Mouse (Mus musculus): ENCODE results near the gene Map7d1.

Map7d1 gene

DNA sequence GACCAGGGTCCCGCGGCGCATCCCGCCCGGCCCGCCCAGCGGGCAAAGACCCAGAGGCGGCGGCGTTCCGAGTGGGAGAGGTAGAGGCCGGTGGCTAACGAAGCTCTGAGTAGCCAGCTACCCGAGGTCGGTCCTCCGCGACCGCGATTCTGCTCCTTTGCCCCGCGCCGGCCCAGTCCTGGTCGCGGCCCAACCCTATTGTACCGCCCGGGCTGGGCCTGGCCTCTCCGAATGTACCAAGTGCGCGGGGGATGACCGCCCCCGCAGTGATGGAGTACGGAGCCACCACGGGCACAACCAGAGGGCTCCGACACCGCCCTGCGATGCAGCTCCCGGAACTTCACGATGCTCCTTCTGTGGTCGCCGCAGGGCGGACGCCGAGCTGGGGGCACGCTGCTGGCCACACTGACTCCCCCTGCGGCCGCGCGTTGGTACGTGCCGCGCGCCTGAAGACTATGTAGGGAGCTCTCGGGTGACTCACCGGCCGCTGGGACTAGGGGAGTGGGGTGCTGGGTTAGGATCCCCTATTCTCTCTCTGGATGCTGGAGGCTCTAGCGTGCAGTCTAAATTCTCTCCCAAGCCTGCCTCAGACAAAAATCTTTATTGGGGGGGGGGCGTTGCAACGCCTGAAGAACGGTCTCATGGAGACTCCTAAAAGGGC lies at the start of gene Map7d1:
Gene Map7d1, minus strand, starts transcription at position 213 of the 661 bp plus-strand sequence.
- DNase-seq: peak; percentile 87 to 93

DNA sequence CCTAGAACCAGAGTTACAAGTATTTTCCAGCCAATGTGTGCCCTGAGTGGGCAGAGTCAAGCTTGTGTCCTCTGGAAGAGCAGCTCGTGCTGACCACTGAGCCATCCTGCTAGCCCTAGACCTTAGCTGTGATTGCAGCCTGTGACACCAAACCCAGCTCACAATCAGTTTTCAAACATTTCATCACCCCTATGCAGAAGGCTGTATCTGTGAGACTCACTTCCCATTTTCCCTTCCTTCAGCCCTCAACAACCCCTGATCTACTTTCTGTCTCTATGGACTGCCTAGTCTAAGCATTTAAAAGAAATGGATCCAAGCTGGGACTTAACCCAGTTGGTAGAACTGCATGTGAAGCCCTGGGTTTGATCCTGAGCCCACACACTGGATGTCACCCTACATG lies 49.3 kb upstream of the Map7d1 start:
- no peak for DNase-seq

DNA sequence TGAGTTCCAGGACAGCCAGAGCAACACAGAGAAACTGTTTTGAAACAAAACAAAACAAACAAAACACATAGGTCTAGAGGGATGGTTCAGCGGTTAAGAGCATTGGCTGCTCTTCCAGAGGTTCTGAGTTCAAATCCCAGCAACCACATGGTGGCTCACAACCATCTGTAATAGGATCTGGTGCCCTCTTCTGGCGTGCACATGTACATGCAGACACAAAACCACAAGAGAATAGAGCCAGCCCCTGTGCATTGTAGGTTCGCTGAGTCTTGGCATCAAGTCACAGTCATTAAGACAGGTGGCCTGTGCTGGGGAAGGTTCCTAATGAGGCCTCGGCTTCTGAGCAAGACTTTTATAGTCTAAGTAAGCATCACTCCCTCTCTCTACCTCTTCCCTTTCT lies 47.7 kb upstream of the Map7d1 start:
- DNase-seq: no peak

DNA sequence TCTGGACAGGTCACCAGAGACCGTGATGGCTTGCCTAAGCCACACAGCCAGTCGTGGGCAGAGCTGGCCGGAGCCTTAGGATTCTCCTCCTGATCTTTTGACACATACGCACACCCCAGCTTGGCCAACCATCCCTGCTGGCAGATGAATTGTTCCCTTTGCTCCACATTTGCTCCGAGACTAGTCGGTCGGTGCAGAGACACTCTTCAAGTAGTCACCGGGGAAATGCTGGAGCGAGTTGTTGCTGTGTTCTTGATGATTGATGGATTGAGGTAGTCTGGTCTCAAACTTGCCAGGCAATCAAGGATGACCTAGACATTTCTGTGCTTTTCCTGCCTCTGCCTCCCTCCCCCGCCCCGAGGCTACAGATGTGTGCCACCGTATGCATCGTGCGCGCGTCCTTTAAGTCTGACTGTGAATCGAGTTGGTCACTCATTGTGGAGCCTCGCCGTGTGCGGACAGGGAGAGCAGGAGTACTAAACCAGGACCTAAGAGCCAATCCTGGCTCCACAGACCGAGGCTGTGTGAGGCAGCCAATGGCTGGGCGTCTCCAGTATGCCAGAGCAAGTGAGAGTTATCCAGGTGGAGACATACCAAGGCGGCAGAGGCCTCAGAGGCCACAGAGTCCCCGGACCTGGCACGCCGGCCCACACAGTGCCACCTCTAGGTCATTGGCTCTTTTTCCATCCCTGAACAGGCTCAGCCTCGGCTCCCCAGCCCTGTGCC lies 45.6 kb upstream of the Map7d1 start:
- DNase-seq: no peak

- DNase-seq: no peak
Measured at GRCm38 (mm10) chr4:126300916-126301583, 44.9 kb upstream of the Map7d1 start.

DNA sequence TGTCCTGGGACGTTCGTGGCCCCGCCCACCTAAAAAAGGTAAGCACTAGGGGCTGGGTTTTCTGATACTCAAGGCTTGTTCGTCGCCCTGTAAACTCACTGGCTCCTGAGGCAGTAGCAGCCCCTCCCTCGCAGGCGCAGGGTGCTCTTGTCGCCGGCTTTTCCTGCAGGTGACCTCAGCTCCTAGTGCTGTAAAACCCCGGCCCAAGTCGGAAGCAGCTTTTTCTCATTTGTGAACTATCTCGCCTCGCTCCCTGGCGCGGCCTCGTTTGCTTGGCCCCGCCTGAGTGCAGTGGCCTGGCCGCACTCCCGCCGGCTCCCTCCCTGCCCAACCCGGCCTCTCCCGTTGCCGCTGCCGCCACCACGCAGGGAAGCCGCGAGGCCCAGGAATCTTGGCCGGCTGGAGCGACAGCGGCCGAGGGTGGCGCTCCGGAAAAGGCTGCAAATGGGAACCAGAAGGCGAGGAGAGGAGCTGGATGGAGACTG lies 40.5 kb upstream of the Map7d1 start:
- peak; percentile 60 to 83 for DNase-seq

DNA sequence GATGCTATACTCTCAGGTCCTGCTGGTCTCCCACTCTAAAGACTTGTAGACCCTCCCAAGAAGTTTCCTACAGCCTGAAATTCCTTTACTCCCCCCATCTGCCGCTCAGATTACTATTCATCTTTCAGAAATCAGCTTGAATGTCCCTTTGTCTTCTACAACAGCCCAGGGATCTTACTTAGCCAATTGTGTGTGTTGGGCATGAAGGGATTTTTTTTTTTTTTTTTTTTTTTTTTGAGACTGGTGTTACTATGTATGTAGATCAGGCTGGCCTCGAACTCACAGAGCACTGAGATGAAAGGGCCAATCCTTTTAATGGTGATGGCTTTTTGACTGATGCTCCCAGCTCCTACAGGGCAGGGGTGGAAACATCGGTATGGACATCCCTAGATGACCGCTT lies 39.8 kb upstream of the Map7d1 start:
- DNase-seq: no peak

DNA sequence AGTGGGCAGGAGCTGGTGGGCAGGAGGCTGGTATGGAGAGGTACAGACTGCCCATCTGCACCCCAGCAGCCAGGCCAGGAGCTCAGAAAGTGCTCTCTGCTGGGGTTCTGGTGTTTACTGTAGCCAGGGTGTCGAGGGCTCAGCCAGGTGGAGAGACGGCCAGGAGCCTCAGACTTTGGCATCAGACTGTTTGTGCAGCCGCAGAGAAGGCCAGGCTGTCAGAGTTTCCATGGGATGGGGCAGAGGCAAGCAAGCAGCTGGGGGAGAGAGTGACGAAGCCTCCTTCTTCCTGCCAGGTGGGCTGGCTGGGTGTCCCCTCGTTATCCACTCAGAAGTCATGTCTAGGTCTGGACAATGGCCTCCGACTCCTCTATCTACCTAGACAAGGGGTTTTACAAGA lies 39.0 kb upstream of the Map7d1 start:
- no peak for DNase-seq

DNA sequence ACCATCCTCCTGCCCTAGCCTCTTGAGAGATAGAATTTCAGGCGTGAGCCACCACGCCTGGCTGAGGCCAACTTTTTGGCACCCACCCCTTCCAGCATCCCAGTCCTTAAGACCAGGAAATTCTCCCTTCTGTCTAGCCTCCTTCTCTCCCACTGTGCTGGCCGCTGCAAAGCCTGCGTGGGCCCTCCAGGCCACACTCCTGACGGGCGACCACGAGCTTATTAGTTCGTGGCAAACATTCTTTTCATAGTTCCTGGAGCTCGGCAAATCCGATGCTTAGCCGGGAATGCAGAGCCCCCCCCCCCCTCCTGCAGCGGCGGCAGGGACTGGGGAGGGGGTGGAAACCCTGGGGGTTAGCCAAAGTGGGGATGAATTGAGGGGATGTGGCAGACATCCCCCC lies 35.1 kb upstream of the Map7d1 start:
- DNase-seq: no peak

DNA sequence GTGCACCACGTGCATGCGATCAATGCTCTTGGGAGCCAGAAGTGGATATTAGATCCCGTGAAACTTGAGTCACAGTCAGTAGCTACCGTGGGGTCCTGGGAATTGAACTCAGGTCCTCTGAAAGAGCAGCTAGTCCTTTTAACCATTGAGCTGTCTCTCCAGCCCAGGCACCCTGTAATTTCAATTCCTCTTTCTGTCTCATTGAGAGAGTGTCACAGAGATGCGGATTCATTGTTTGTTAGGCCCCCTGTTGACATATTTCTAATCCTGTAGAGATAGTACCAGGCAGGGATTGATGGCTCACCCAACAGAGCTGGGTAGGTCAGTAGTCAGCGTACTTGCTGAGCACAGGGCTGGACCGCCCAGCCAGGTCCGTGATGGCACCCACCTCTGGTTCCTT lies 34.2 kb upstream of the Map7d1 start:
- no peak for DNase-seq

- DNase-seq: no peak
Measured at GRCm38 (mm10) chr4:126288085-126288666, 32.0 kb upstream of the Map7d1 start.

- no peak for DNase-seq
Measured at GRCm38 (mm10) chr4:126287302-126287995, 31.3 kb upstream of the Map7d1 start.

DNA sequence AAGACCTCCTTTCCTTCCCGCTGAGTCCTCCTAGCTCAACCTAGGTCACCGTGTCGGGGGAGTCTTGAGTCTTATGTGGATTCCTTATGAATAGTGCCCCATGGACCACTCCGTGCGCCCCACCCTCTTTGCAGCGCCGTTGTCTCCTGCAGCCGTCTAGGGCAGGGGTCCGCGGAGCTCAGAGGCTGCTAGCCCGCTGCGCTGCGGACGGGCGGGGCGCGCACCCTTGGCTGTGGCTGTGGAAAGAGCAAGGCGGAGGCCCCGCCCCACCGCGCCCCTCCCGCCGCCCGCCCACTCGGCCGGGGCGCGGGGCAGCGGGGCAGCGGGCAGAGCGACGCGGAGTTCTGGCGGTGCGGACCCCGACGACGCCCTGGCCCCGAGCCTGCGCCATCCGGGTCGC lies 30.3 kb upstream of the Map7d1 start, which contains the start of gene Col8a2:
Gene Col8a2, plus strand, starts transcription at position 302 of the 400 bp plus-strand sequence.
- DNase-seq: peak in 1 of 2 experiments; percentile 58

- DNase-seq: no peak
Measured at GRCm38 (mm10) chr4:126283582-126283981, 27.4 kb upstream of the Map7d1 start.

DNA sequence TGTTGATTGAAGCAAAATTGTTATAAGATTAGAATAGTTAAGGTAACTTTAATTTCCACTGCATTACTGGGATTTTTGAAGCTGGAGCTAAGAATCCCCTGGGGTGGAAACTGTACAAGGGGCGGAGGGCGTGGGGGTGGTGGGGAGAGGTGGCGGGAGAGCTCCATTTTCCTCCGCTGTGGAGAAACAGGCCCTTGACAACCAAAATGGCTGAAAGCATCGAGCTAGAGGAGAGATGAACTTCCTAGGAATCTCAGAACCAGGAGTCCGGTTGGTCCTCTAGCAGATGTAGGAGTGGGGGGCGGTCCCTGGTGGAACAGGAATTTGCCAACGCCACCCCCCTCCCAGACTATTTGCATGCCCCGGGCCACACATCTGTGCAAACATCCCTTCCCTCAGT lies 25.6 kb upstream of the Map7d1 start:
- no peak for DNase-seq

DNA sequence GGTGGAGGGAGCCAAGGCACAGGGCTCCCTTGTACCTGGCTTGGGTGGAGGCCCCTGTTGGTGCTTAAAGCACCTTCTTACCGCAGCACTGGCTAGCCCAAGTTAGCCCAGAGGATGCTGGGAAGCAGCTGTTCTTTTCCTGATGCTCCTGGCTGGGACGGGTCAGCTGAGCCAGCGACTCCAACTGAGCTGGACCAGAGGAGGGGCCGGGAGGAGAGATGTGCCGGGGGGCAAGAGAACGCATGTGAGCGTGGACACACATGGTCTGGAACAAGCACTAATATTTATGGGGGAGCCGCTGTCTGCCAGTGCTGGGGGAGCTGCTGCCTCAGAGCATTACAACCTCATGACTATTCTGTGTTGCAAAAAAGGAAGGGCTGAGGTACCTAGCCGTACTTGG lies 22.8 kb upstream of the Map7d1 start:
- DNase-seq: no peak

- DNase-seq: no peak
Measured at GRCm38 (mm10) chr4:126278565-126278915, 22.4 kb upstream of the Map7d1 start.

DNA sequence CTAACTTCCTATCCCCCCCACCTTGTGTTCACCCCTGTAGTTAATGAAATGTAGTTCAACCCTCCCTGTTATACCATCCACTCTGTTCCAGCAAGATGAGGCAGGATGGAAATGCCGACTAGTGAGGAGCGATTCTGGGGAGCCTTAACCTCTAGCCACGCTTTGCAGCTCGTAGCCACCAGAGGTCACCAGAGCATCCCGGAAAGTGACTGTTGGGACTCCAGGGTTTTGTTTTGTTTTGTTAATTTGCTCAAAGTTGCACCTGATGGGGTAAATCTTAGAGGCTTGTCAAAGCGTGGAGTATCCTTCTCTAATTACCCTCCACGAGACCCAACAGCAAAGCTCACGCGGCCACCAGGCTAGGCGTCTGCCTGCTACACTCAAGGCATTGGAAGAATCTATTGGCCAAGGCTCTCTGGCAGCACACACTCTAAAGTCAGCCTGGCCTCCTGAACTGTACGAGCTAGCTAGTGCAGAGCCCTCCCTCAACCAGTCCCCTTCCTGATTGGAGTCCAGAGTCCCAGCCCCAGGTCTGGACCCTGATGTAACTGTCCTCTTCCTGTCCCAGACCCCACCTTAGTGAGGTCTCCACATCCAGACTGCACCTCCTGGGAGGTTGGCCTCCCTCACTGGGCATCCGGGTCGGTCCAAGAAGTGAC lies 21.9 kb upstream of the Map7d1 start:
- peak; percentile 43 to 74 for DNase-seq

- DNase-seq: no peak
Measured at GRCm38 (mm10) chr4:126275681-126276131, 19.6 kb upstream of the Map7d1 start.

- no peak for DNase-seq
Measured at GRCm38 (mm10) chr4:126275081-126275480, 18.9 kb upstream of the Map7d1 start.

- DNase-seq: no peak
Measured at GRCm38 (mm10) chr4:126273753-126274152, 17.6 kb upstream of the Map7d1 start.

DNA sequence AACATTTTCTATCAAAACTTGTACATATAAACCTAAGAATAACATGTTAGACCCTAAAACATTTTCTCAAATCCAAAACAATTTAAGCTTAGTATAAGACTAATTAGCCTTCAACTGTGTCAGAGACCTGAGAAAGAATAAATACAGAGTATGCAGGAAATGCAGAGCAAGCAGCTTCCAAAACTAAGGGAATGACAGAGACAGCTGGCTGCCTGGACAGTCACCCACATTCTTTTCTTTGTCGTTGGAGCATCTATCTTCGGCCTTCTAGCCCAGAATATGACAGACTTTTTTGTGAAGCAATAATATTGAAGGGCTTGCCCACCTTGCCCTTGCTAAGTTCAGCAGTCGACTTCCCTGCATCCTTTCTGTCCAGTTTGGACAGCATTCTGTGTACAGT lies 13.1 kb upstream of the Map7d1 start:
- DNase-seq: no peak

Measured in kidney, postnatal 36 days (tissue).